Mouse (Mus musculus) lung, adult 18-20 months (tissue): ENCODE measurements at regions not wholly inside any gene's neighbourhood (a gene's known extent, or its start where the extent isn't known, plus 50 kb on each side); places are given as distances from the start of the nearest gene placed in this dataset.

ENCODE experiments used
- DNase-seq, 2 experiments: peaks; one replicate each; pipeline ENCODE4 v3.0.0; 2022; ENCODE audit warnings: mixed read lengths in 2 of 2

DNA sequence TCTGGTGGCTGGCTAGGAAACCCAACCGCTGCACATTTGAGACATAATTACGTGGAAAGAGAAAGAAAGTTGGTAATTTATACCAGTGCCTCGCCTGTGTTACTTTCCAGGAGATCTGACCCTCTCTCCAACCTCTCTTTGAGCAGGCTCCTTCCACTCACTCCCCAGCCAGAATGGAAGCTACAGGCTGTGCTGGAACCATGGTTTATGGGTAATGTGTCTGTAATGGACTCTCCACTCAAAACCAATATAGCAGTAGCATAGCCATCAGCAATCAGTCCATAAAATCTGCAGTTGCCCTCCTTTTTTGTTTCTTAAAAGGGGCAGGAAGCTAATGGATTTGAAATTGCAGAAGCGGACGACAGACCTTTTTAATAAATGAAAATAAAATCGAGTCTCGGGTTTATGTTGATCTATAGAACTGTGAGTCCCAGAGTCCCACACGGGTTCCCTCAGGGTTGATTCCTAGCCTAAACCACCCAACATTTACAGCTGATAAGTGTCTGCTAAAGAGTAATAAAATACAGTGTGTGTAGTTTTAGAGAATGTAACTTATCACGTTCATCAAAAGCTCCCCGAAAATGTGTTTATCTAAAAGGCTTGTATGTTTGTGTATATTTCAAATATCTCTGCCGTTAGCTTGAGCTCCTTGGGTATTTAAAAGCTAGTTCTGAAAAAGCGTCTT lies 656.6 kb upstream of the Sox9 start:
- no peak for DNase-seq

DNA sequence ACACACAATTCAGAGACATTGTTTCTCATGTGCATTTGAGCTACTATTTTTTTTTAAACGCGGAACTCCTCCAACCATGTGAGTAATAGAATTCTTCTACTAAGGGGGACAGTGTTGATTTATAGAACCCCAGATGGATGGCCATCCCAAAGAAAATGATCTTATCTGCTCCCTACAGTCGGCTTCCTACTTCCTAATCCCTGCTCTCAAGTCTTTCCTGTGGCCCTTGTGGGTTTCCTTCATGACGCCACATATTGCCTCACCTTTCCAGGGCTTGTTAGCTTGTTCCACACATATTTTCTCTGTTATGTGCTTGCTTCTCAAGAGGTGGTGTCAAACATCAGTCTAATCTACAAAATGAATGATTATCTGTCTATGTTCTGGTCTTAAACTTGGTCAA lies 651.9 kb upstream of the Sox9 start:
- no peak for DNase-seq

DNA sequence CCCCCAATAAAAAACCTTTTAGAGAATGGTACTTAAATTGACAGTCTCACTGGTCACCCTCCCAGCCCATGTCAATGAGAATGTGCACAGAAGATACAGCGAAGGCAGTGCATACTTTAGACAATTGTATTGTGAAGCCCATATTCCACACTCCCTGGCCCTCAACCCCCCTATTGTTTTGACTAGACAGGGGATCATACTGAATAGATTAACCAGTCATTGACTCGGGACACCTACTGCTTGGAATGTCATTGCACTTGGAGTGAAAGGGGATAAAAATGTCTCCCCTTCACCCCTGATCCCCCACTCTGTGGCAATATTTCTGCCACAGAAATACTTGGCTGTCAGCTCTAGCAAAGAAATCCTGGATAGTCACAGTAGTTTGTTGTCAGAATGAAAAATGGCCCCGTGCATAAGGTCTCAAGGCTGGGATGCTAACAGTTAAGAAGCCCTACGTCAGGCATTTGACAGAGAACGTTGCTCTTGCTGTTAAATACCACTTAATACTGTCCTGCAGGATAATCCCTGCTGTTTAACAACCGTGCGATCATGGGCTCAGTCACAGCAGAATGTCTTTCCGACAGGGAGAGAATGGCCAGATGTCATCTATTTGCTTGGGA lies 644.5 kb upstream of the Sox9 start:
- DNase-seq = no peak

DNA sequence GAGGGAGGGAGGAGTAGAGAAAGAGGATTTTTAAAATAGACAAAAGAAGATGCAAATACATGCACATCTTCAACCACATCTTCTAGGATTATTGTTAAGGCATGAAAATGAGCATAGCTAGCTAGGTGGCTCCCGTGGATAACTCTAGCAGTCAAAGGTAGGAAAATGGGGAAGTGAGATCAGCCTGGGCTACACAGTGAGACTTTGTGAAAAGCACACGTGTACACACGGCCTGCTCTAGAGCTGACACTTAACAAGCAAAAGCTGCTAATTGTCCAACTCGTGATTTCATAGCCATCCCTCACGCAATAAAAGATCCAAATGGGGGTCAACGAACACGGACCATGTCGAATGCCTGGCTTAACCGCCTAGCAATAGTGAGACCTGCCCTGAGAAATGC lies 642.0 kb upstream of the Sox9 start:
- no peak for DNase-seq

DNA sequence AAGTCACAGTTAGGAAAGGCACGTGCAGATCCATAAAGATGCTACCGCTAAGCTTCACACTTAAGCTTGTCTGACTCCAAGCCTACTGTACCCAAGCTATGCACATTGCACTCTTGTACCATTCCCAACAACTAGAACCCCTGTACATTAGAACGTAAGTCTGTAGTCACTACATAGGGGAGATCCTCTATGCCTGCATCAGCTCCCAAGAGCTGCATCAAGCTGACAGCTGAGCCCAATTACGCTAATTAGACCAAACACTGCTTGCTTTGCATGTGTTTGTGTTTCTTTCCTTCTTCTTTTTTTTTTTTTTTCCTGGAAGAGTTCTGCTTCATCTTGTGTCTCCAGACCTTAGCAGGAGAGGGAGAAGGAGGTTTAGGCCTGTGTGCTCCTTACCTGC lies 641.5 kb upstream of the Sox9 start:
- no peak for DNase-seq

DNA sequence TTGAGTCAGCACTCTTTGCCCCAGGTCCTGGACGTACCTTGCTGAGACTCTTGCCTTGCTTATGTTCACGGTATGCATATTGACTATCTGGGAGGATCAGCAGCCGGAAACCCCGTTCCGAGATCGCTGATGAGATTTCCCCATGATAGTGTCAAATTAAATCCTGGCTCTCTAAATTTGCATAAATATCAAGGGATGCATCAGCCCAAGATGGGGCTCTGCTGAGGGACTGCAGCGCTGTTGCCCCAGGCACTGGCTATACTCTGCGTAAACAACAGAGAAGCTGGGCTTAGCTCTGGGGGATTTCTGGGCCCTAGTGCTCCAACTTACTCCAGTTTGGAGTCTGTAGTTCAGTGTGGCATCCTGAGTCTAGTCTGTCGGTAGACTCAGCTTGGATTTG lies 641.1 kb upstream of the Sox9 start:
- DNase-seq = no peak

DNA sequence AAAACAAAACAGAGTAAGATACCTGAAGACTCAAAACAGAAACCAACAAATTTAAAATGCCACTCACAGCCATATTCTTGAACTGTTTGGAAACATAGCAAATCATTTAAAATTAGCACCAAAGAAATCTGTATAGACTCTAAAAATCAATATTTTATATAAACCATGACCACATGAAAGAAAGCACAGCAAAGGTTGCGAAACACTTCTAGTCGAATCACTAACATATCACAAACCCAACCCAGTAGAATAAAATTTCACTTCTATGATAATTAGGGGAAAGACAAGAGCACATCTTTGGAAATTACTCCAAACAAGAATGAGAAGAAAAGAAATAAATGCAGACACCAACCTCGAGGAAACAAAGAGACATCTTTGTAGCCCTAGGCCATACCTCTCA lies 630.0 kb upstream of the Sox9 start:
- no peak for DNase-seq

DNA sequence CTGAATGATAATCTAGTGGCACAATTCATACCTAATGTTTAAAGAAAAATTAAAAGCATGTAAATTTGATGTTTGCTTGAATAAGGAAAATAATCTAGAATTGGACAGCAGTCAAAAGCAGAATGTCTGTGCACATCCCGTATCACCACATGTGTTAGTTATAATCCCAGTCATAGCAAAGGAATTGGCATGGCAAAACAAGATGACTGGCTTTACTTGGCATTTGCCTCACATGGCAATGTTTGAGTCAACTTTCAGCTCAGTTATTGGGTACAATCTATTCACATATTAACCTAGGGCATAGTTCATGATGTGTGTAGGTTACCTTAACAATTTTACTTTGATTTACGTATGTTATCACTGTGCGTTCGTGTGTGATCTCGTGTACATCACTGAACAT lies 628.8 kb upstream of the Sox9 start:
- DNase-seq = no peak

DNA sequence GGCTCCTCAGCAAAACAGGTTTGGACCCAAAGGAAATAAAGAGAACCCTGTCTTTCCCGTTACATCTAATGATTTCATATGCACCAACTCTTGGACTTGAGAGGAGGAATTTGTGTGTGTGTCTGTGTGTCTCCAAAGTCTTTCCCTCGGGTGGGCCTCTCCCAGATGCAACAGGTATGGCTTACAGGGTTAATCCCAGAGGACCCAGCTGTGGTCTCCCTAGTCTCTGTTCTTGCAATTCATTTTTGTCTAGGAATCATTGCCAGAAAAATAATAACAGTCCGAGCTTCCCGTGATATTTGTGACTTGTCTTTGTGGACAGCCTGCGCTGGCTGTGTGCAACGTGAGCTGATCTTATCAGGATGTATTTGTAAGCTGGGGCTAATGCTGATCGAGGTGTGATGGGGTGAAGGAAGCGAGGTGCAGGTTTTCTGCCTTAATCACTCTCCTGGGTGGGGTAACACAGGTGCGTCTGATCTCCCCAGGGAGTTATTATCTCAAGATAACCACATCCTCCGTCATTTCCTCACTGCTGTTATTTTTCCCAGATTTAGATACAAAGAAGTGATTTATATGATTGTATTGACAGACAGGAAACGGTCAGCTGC lies 627.2 kb upstream of the Sox9 start:
- DNase-seq = no peak

DNA sequence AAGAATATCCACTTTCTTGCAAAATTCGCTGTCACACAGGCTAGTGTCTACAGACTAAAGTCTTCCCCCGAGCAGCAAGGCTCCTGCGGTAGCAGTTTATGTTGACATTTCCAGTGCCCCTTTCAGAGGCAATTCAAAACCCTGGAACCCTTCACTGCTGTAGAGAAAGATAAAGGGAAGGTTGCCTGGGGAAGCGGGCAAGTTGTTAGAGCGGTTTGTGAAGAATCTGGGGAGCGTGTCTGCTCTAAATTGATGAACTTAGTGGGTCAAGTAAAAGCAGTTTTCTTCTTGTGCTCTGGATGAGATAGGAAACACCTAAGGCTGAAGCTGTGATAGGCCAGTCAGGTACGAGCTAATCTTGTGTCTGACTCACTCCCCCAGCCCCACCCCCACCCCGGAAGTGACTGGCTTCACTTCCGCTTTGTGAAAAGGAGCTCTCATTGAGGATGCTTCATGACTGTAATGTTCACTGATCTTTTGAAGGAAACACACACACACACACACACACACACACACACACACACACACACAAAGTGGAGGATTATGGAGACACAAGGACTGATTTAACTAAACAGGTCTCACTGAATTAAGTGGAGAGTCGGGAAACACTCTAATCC lies 626.6 kb upstream of the Sox9 start:
- DNase-seq = no peak

DNA sequence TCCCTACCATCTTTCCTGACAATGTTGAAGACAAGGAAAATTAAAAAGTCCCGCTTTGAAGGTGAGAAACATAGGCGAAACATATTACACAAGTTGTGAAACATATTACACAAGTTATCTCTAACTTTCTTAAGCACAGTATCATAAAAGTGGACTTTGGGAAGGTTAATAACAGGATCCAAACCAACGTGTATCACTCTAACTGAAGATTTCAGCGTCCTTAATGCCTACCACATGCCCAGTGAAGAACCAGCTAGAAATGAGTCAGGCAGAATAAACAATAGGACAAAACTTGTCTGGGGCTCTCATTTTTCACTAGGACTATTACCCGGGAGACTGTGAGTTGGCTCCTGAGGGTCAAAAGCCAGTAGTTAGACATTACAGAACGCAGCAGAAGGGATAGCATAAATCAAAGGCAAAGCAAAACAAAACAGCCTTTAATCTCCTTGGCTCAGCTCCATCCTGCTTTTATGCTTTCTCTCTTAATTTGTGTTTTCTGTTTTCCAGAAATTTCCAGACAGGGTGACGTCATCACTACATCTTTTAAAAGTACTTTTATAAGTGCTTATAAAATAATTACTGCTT lies 618.3 kb upstream of the Sox9 start:
- no peak for DNase-seq

DNA sequence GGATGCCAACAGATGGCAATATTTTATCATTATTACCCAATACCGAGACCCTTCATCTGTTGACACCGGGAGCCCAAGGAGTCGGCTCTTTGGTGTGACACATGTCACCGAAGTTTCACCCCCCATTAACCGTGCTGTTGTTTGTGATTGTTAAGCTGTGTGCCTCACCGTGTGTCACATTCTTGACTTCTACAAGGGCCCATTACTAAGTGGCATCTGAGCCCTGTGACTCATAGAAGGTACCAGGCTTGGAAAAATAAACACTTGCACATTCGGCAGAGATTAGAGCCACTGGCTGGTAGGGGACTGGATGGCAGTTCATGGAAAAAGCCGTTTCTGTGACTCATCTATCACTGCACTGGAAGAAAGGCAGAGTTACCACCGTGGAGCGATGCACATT lies 608.4 kb upstream of the Sox9 start:
- DNase-seq = no peak

DNA sequence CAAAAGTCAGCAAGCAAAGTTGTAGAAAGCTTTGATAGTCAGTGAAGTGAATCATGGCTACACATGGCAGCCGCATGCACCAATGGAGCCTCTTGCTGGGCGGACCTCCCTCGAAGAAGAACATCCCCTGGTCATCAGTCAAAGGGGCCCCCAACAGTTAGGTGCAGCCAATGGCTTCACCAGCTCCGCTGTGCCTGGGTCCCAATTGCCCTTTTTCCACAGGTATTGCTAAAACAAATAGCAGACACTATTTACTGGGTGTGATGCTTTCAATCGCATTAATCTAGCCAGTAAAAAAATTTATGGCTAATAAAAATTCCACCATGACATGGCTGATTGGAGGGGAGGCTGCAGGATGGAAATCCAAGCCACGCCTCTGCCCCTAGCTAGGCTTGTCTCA lies 606.7 kb upstream of the Sox9 start:
- no peak for DNase-seq

DNA sequence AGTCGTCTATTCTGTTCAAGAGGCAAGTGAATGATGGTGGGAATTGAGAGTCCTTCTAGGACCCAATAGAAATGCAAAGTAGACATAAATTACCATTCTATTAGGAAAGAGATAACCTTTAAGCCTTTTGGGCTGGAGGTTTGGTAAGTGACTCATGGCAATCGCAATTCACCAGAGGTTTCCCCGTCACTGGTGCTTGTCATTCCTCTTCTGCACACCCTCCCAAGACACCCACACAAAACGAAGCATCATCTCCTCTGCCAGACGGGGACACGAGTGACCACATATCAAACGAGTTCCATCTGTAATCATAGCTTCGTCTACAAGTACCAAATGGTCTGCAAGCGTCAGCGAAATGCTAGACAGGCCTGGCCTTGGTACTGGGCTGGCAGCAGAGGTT lies 601.4 kb upstream of the Sox9 start:
- DNase-seq = no peak

DNA sequence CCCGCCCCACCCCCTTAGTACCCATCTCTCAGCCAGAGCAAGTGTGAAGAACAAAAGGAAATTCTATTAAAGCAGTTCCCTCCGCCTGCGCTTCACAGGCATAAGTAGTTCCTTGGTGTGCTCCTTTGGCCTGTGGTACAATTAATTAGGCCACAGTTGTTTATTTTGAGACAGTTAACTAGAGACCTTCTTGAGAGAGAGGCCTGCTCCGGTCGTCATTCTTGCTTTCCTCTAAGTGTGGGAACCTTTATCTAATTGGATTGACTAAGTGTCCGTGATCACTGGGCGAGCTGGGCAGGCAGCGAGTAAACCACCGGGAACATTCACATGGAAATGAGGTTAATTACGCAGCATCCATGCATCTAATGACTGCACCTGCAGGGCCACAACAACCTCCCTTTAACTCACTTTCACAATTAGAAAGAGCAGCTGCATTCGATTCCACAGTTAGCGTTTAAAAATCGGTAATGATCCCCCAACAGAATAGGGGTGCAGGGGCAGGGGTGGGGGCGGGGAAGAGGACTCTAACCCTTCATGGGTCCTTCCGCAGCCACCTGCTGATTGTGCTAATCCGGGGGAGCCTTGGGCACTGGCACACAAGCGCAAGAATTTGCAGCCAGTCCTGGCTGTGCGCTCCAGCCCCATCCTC lies 584.3 kb upstream of the Sox9 start:
- DNase-seq = no peak

DNA sequence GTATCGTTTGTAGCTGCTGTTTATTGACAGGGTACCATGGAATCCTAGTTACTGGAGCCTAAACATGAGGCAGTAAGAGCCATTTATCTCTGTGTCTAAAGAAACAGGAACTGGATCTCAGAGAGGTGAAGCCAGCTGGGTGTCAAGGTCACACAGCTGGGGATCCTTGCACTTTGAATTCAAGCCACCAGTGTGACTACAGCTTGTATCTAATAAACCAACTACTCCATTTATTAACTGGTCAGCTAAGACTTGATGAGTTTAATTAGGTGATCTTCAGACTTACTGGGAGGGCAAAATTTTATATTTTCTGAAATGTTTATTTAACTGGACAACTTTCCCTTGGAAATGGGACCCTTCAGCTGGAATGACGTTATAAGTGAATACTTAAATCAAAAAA lies 577.5 kb upstream of the Sox9 start:
- no peak for DNase-seq

DNA sequence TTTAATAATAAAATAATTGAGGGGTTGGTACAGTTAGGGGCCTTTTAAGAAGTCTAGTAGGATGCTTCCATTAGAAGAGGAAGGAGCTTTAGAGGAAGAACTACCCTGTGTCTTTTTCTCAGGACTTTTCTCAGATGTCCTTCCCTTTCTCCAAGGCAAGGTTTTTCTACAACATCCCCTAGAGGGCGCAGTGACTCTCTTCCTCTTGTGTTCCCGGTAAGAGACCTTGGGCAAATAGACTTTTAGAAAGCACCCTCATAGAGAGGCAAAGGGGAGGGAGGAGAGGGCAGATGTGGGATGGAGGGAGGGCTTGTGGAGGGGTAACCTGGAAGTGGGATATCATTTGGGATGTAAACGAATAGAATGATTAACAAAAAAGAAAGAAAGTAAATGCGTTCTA lies 572.6 kb upstream of the Sox9 start:
- peak; percentile 11 to 36 for DNase-seq

DNA sequence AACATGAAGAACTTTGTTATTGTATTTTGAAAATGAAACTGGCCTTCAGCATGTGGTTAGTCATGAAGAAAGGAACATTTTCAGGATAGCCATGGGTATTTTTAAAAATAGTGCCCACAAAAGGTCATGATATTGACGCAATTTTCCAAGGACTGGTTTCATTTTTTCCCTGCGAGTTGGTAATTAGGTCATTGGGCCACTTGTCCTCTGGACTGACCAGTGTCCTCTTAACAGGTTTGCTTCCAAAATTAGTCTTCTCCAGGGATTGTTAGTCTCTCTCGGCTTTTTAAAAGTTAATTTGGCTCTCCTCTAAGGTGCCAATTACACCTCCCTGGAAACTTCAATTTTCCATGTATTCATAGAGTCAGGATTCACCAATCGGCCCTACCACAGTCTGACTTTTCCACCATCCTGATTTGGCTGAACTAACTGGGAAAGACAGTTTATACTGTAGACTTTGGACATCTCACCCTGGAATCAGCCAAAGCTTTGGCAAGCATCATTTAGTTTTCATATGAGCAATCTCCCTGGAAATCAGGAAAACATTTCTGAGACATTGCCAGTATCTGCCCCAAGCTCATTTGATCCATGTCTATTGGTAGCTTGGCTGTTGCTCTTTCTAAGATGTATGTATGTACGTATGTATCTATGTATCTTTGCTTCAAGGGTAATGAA lies 562.8 kb upstream of the Sox9 start:
- DNase-seq = no peak

DNA sequence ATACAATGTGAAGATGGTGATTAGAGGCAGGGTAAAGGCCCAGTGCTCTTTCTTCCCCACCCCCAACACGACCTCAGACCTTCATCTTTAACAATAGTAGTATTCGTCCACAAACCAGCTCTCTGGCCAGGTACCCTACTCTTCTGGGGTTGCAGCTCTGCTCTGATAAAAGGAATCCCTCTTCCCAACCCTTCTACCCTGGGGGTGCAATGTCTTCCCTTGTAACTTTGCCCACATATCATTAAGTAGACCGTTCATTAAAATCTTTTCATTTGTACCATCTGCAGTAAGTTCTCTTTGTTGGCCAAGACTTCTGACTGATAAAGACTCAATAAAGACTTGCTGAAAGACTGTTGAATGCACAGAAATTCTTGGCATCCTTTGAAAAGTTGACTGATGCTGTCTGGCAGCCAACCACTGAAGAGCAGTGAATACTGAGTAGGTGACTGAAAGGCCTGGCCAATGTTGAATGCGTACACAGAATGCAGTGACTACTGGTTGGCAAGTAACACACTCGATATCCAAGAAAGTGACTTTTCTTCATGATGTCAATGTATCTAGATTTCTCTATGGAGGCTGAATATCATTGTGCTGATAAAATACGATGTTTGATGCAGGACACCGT lies 547.4 kb upstream of the Sox9 start:
- DNase-seq = no peak

DNA sequence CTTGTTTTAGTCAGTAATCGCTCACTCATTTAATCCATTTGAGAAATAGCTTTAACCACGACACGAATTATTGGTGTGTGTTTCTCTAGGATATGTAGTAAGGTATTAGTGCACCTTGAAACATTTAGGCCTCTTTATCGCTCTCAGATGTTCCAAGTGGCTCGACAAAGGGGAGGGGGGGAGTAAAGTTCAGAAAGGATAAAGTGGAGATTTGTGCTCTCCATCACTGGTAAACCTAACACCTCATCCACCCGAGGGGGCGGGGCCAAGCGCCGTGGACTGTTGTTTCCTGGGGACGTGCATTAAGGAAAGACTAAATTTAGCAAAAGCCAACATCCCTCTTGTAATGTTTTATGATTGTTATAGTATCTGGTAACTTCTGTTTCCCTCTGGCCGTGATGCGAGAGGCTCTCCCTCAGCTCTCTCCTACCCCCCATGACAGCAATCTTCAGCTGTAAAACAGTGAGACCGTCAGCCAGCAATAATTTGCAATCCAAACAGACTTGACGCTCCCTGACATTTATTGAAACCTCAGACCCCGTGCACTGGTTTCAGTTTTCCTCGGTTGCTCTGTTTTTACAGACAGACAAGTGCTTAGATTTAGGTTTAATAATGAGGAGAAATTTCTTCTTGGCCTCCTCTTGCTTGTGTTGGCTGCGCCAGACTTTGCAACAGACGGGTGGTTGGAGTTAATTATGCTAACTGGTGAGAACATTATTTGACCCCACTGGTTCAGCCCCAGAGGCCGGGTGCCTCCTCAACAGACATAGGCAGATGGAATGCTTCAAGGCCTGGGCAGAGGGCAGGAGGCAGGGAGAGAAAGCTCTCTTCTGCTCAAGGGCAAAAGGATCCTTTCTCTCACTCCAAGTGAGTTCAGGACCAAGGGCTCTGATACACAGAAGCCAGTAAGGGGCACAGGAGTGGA lies 542.8 kb upstream of the Sox9 start:
- DNase-seq = no peak

DNA sequence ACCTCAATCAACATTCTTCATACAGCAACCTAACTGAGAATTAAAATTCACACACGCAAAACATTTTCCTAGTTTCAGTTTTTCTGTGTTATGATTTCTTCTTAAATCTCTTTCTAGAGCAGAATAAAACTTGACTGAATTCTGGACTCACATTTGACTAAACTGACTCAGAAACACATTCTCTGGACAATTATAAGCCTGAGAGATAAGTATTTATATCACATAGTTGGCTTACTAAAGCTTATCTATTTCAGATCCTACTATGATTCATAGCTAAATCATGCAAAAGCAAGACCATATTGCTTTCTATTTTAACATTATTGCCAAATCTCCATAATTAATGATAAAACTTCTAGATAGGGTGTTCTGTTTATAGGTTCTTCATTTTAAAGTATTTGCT lies 529.5 kb upstream of the Sox9 start:
- DNase-seq = no peak
